Mouse (Mus musculus) hindlimb bud, embryonic 11.5 days (tissue): ENCODE results near the gene Gpalpp1.

Experiments used
- DNase-seq: peaks from one replicate; pipeline ENCODE4 v3.0.0-alpha.2; 2012; ENCODE audit warnings: low read depth, low spot score; ENCODE audit errors: extremely low spot score

Gpalpp1 gene

DNA sequence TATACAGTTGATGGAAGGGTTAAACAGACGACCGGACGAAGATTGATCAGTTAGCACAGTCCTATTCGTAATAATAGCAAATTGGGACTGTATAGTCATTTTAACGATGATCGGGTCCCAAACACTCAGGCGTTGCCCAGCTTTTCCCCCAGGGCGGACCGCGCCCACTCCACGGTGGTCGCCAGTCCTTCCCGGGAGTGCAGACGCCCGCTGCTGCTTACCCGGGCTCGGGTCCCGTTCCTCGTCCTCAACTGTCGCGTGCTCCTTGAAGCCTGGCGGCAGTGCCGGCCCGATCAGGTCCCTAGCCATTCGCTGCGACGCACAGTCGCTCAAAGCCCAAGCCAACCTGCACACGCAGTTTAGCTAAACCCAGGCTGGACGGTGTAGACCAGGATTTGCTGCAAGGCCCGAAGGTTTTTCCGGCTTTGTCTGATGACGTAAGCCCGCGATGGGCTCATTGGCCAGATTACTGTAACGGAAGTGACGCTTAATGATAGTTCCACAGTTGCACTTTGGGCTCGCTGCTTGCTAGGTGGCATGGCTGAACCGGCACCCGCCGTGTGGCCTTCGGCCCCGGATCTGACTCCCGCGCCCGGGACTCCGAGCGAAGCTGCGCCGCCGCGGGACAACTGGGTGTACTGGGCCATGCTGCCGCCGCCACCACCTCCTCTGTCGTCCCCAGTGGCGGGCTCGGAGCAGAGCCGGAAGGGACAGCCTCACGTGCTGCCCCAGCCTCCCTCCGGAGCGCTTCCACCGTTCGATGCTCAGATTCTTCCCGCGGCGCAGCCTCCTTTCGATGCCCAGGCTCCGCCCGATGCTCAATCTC lies at the start of gene Gpalpp1, which contains the start of gene Nufip1:
TSS of gene Gpalpp1 (minus strand) at position 365 of the 826 bp plus-strand sequence.
TSS of gene Nufip1 (plus strand) at position 496 of the 826 bp plus-strand sequence.
- DNase-seq, result peak; percentile 93

DNA sequence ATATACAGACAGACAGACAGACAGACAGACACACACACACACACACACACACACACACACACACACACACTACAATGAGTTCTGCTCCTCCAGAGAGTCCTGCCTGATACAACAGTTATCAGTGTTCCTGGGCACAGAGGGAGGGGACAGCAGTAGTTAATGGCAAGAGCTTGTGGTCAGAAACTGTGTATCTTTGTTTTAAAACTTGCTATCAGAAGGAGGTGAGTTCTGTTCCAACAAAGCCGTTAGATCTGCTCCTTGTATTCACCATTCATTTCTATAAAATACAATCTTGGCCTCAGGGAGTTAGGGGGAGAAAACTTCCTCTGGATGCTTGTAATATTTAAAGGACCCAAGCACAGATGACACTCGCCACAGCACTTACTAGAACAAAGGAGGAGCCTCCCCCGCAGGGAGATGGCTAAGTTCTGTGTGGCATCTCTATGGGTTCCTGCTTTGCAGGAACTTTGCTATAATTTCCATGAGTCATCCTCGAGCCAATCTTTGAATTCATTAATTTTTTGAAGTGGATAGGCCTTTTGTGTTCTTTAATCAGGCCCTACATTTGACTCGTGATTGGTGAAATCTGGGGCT lies 47.7 kb upstream of the Gpalpp1 start:
- DNase-seq, result no peak

DNA sequence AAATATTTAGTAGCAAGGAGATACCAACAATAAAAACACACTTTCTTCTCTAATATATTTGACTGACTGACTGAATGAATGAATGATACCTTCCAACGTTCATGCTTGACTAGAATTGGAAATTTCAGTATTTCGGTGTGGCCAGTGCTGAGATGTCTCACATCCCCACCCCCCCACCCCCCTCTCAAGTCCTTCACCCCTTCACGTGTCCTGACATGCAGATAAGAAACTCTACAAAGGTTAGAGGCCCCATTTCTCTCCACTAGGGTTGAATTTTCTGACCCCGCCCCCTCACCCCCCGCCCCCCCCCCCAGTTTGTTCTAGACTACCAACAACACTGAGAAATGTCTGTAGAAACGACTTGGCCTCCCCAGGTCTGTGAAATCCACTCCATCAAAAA lies 43.3 kb upstream of the Gpalpp1 start:
- no peak for DNase-seq

DNA sequence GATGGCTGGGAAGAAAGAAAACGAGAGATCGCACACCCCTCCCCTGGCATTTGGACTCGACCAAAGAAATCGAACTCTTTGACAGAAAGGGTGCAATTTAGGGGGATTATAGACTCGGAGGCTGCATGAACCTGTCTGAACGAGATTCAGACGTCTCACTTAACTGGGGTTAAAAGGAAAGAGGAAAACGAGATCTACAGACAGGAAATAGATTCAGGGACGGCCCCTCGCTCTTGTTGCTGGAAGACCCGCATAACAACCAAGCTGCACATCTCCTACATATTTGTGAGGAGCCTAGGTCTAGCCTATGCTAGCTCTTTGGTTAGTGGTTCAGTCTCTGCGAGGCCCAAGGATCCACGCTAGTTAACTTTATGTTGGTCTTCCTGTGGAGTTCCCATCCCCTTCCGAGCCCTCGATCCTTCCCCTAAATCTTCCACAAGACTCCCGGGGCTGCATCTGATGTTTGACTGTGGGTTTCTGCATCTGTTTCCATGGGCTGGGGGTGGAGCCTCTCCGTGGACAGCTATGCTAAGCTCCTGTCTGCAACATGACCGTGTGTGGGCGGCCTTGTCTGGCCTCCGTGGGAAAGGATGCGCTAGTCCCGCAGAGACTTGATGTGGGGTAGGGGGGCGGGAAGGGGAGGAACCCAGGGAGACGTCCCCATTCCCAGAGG lies 42.6 kb upstream of the Gpalpp1 start:
- DNase-seq, result no peak

GRCm38 (mm10) chr14:76152162-76153002 lies 41.8 kb upstream of the Gpalpp1 start:
- peak; percentile 99 for DNase-seq

DNA sequence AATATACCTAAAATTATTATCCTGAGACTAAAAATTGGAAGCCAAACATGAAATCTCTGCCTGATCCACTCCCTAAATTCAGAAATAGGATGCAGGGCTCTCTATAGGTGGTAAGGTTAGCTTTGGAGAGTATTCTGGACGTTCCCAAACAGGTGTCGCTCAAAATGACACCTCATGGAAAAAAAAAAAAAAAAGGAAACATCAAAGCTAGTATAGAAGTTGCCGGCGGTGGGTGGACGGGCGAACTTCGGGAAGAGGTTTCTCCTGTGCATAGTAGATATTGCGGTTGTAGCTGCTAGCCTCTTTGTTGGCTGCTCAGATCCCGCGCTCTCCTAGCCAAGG lies 41.2 kb upstream of the Gpalpp1 start:
- no peak for DNase-seq

DNA sequence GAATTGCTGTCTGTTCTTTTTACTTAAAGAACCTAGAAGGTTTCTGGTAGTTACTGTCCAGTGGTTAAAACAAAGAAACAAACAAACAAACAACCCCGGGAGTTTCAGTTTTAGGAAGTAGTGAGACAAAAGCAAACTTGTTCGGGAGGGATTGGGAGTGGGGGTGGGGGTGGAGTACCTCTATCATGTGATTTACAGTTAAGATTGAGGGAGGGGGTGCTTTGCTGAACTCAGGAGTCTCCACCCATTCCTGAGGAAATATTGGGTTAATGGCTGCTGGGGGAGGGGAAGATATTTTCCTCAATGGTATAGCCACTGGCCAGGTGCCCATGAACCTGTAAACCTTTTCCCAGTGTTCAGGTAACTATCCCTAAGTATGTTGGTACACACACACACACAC lies 40.5 kb upstream of the Gpalpp1 start:
- DNase-seq, result no peak

DNA sequence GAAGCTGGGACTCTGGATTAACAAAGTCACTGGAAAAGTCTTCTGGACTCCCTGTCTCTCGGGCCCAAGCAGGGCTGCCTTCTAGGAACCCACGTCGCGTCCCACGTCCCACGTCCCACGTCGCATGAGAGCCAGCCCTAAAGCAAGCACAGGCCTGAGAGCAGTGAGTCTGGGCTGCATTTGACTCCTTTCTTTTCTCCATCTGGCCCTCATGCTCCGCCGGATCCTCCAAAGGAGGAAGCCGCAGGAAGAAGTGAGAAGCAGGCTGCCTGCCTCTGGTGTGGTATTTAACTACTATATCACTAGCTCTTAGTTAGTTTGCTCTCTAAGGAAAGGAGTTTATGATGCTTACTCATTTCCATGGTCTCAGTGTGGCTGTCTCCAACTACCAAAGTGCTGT lies 39.9 kb upstream of the Gpalpp1 start:
- DNase-seq, result no peak

DNA sequence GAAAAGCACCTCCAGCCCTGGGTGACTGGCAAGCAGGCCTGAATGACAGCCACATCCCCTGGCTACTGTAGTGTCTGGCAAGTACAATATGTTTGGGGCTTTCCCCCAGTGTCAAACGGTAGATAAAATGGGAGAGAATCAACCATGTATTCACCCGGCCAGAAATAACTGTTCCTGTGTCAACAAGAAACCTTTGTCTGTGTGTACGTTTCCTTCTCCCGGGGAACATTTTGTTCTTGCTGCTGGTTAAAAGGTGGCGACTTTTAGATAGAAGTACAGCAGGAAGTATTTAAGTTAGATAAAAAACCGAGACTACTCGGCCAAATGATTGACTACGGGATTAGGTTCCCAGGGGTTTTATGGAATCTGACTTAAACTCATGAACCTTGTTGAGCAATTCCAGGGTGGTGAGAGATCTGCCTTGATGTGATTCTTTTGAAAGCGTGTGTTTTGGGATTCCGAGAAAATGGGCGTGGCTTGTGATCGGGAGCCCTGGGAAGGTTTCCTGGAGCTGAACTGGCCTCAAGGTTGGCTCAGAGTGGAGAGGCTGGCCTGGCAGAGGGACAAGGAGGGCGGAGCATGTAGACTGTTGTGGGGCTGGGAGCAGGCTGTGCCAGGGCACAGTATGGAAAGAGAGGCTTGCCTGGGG lies 39.1 kb upstream of the Gpalpp1 start:
- DNase-seq, result no peak

- no peak for DNase-seq
These were observed 37.7 kb upstream of the Gpalpp1 start for GRCm38 (mm10) chr14:76148294-76148693.

DNA sequence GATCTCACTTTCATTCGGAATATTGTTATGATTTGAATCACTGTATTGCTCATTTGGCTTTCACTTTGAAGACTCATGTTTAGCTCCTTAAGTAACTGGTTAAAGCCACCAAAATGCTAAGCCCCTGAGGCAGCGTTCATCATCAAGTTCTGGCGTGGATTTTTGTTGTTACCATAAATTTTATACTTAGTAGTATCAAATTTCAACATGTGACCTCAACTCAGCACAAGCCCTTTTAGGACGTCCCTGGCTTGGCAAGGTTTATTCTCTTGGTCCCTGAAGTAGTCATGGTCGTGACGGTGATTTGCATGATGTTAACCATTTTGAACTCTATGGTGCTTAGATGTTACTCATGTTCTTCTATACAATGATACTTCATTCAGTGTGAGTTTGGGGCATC lies 36.5 kb upstream of the Gpalpp1 start:
- DNase-seq, result no peak

DNA sequence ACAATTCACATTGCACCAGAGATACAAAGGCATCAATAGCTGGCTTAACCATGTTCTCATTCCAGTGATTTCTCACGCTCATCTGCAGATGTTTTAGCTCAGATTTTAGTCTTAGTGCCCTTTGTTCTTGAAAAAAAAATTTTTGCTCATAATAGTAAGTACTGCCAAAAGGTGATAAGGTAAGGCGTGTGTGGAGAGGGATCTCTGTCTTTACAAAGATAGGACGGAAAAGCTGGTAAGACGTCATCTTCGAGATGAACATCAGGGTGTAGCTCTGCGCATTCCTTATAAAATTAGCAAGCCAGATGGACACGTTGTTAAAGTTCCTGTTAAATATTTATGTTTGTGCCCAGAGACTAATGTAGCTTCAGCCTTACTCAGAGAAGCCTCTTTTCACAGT lies 35.3 kb upstream of the Gpalpp1 start:
- no peak for DNase-seq

DNA sequence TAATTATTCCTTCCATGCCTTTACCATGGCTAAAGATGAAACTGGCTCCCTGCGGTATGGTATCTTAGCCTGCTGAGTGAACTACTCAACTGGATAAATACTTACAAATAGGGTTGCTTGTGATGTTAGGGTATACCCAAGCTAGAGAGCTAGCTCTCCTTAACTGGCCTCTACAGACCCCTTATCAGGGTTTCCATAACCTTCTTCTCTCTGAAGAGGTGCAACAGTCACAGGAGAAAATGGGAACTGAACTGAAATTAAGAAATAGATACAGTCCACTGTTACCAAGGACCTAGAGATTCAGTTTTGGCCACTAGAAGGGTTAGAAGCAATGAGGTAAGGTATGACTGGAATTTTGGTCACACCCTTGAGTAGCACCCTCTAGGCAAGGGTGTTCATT lies 34.7 kb upstream of the Gpalpp1 start:
- no peak for DNase-seq

DNA sequence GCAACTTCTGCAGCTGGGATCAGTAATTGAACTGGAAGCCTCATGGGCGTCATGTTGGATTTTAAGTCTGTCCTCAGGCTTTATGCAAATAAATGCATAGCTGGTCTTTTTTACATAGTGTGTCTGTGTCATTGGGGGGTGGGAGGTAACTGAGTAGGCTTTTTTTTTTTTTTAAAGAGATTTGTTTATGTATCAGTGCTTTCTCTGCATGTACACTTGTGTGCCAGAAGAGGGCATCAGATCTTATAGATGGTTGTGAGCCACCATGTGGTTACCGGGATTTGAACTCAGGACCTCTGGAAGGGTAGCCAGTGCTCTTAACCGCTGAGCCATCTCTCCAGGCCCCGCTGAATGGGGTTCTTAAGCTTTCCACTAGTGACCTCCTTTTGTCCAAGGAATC lies 24.4 kb upstream of the Gpalpp1 start:
- no peak for DNase-seq

- no peak for DNase-seq
These were observed 17.6 kb upstream of the Gpalpp1 start for GRCm38 (mm10) chr14:76128174-76128573.

GRCm38 (mm10) chr14:76127311-76127710 lies 16.8 kb upstream of the Gpalpp1 start:
- no peak for DNase-seq

GRCm38 (mm10) chr14:76122663-76123058 lies 12.1 kb upstream of the Gpalpp1 start:
- DNase-seq, result no peak

DNA sequence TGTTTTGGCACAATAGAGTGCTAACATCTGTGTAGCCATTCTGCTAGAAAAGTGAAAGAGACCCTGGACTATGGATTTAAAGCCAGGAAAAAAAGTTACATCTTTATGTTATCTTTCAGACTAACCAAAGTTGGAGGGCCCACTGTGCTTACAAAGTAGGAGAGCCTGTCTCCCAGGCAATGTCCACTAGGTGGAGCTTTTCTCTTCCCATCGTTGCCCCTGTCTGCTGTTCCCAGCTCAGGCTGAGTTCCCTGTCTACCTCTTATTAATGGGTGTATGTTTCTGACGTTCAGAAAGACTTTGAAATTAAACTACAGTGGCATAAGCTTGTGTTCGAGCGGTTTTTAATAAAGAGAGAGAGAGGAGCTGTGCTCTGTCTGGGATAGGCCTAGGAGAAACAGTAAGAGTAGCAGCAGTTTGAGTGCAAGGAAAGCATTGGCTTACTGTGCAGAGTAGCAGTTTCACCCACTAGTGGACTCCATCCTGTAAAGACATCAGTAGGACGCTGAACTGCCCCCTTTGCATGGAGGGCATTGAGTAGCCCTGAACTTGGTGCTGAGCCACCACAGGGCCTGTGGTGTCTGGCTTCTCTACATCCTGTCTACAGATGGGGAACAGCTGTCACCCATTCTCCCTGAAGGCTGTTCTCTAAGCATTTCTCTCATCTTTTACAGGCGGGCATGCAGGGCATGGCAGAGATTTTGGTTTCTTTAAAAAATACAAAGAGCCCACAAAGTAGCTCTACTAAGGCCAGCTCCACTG lies 11.5 kb upstream of the Gpalpp1 start:
- peak; percentile 30 for DNase-seq

DNA sequence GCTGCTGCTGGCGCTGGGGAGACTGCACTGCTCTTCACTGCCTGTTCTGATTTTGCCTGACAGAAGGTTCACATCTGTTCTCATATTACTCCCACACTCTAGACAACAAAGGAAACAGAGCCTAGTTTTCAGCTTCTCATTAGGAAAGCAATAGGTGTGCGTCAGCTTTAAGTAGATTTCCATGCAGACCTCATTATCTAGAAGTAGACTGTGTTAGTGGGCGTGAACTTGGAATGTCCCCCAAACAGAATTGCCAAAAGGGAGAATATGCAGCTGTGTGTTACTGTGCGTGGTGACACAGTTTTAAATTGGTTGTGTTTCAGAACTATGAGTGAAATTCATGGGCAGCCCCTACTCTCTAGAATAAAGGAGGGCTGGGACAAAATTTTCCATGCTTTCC lies 9.9 kb upstream of the Gpalpp1 start:
- no peak for DNase-seq

- no peak for DNase-seq
These were observed 8.4 kb upstream of the Gpalpp1 start for GRCm38 (mm10) chr14:76118963-76119362.
